Mouse (Mus musculus): ENCODE measurements around the gene Gm45717.
"Not testable (repeated sequence)": the region's sequence is repeated elsewhere in the genome, so short reads cannot be mapped to it uniquely, and the experiment has no call there.

Gene Gm45717

GRCm38 (mm10) chr7:140955758-140956555, at the start of gene Gm45717, which contains the start of gene Ifitm2:
Gm45717 (minus strand) TSS chr7:140955937.
Ifitm2 (minus strand) TSS chr7:140955987.
- no peak for DNase-seq (ENCODE audit: low spot score)

- DNase-seq (ENCODE audit: low spot score) = no peak
Measured at GRCm38 (mm10) chr7:141003248-141004010, 47.7 kb upstream of the Gm45717 start.

GRCm38 (mm10) chr7:141000881-141001708, 45.4 kb upstream of the Gm45717 start:
- no peak for DNase-seq (ENCODE audit: low spot score)

GRCm38 (mm10) chr7:140998853-140999700, 43.3 kb upstream of the Gm45717 start:
- DNase-seq (ENCODE audit: low spot score) = no peak

- no peak for DNase-seq (ENCODE audit: low spot score)
Measured at GRCm38 (mm10) chr7:140997817-140998216, 42.1 kb upstream of the Gm45717 start.

GRCm38 (mm10) chr7:140991117-140991689, 35.5 kb upstream of the Gm45717 start:
- no peak for DNase-seq (ENCODE audit: low spot score)

- no peak for DNase-seq (ENCODE audit: low spot score)
Measured at GRCm38 (mm10) chr7:140990622-140991021, 34.9 kb upstream of the Gm45717 start.

- DNase-seq (ENCODE audit: low spot score) = no peak
Measured at GRCm38 (mm10) chr7:140990185-140990584, 34.4 kb upstream of the Gm45717 start.

GRCm38 (mm10) chr7:140989022-140989421, 33.3 kb upstream of the Gm45717 start:
- no peak for DNase-seq (ENCODE audit: low spot score)

- no peak for DNase-seq (ENCODE audit: low spot score)
Measured at GRCm38 (mm10) chr7:140987182-140988138, 31.7 kb upstream of the Gm45717 start.

GRCm38 (mm10) chr7:140982971-140983370, 27.2 kb upstream of the Gm45717 start:
- DNase-seq (ENCODE audit: low spot score) = no peak

GRCm38 (mm10) chr7:140981704-140982103, 26.0 kb upstream of the Gm45717 start:
- no peak for DNase-seq (ENCODE audit: low spot score)

- DNase-seq (ENCODE audit: low spot score) = not testable (repeated sequence)
Measured at GRCm38 (mm10) chr7:140976720-140977119, 21.0 kb upstream of the Gm45717 start.

GRCm38 (mm10) chr7:140975465-140975864, 19.7 kb upstream of the Gm45717 start:
- no peak for DNase-seq (ENCODE audit: low spot score)

- no peak for DNase-seq (ENCODE audit: low spot score)
Measured at GRCm38 (mm10) chr7:140974940-140975339, 19.2 kb upstream of the Gm45717 start.

- no peak for DNase-seq (ENCODE audit: low spot score)
Measured at GRCm38 (mm10) chr7:140973396-140974165, 17.8 kb upstream of the Gm45717 start.

- no peak for DNase-seq (ENCODE audit: low spot score)
Measured at GRCm38 (mm10) chr7:140971479-140972171, 15.9 kb upstream of the Gm45717 start.

- DNase-seq (ENCODE audit: low spot score) = no peak
Measured at GRCm38 (mm10) chr7:140970931-140971330, 15.2 kb upstream of the Gm45717 start.

Measured in layer of hippocampus, adult 9-10 months (tissue).